Mouse (Mus musculus): ENCODE measurements around the gene Chrna9. TPM values are rescaled to one million over a fixed set of nuclear protein-coding genes. Genes with fewer than 3 reads are reported as not detected.
A peak's percentile ranks its signal among the peaks of the same experiment; 100 is the strongest.

Gene Chrna9
- polyA plus RNA-seq, 1 experiment from 2014 or later = not detected

DNA sequence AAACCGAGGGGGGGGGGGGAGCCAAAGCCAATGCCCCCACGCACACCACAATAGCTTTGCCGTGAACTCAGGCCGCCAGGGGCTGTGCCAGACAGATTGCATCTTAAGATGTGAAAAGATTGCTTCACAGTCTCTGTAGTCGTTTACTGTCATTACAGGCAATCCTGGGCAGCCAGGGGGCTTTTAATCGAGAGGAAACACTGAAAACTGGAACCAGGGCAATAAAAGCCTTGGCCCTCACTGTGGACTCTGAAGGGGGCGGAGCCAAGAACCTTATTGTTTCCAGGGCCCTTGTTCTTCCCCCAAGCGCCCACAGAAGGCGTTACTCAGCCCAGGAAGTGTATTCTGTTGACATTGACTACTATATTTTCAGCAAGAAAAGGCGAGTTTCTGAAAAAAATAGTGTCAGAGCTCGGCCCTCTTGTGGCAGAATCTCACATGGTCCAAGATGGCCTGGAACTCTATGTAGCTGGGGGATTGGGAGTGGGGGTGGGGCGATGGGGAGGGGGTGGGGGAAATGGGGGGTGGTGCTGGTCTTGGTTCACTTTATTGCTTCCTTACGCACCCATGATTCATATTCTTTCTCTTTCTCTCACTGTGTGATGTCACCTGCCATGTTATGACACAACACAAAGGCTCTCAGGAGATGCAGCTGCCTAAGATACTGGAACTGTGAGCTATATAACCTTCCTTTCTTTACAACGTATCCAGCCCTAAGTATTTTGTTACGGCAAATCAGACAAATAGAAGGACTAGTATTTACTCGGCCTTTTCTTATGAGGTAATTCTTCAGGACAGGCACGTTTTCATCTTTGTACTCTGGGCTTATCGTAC, 16.2 kb downstream of the Chrna9 start:
- peak overlapping the region; percentile 53 for H3K4me2 ChIP-seq
- H3K9ac ChIP-seq = peak overlapping the region; percentile 50; the same call in 1 of the 2 replicates
- no peaks in the 10 kb centered on the region for H3K27me3 ChIP-seq
- H3K4me3 ChIP-seq = peak overlapping the region; percentile 9; the same call in 1 of the 2 replicates
- peak overlapping the region; percentile 95 for H3K27ac ChIP-seq
- H3K9me3 ChIP-seq (replicated peaks) = no peaks in the 10 kb centered on the region
- peak; percentile 74 for ATAC-seq
- peaks cover 23% of the 10 kb centered on the region for H3K4me1 ChIP-seq
- no peaks in the 10 kb centered on the region for H3K36me3 ChIP-seq (ENCODE audit: poor library complexity, severe bottlenecking)
- WGBS = 36% methylated on average over 18 of the region's 18 CpGs

- peak overlapping the region; percentile 95 for H3K27ac ChIP-seq
- 69% methylated on average over 4 of the region's 4 CpGs for WGBS
- no peaks in the 10 kb centered on the region for H3K27me3 ChIP-seq
- no peaks in the 10 kb centered on the region for H3K9me3 ChIP-seq (replicated peaks)
- ATAC-seq = no peak
- H3K4me2 ChIP-seq = no peak overlapping the region
- H3K4me1 ChIP-seq = peaks cover 24% of the 10 kb centered on the region
- no peak overlapping the region for H3K9ac ChIP-seq
- no peak overlapping the region for H3K4me3 ChIP-seq
- H3K36me3 ChIP-seq (ENCODE audit: poor library complexity, severe bottlenecking) = no peaks in the 10 kb centered on the region
Observed at GRCm38 (mm10) chr5:65951513-65951909, 16.8 kb downstream of the Chrna9 start.

GRCm38 (mm10) chr5:65954130-65955080, 19.7 kb downstream of the Chrna9 start:
- WGBS = 93% methylated on average over 16 of the region's 16 CpGs
- peak overlapping the region; percentile 63; the same call in 1 of the 2 replicates for H3K27ac ChIP-seq
- peaks cover 24% of the 10 kb centered on the region for H3K4me1 ChIP-seq
- H3K9me3 ChIP-seq (replicated peaks) = no peaks in the 10 kb centered on the region
- H3K27me3 ChIP-seq = no peaks in the 10 kb centered on the region
- no peak overlapping the region for H3K4me3 ChIP-seq
- H3K9ac ChIP-seq = no peak overlapping the region
- H3K36me3 ChIP-seq (ENCODE audit: poor library complexity, severe bottlenecking) = no peaks in the 10 kb centered on the region
- ATAC-seq = no peak
- no peak overlapping the region for H3K4me2 ChIP-seq

GRCm38 (mm10) chr5:65955343-65956143, 20.8 kb downstream of the Chrna9 start:
- peak overlapping the region; percentile 63 for H3K27ac ChIP-seq
- peaks cover 16% of the 10 kb centered on the region for H3K4me1 ChIP-seq
- H3K4me3 ChIP-seq = peak overlapping the region; percentile 29
- H3K27me3 ChIP-seq = no peaks in the 10 kb centered on the region
- ATAC-seq = peak; percentile 48
- H3K36me3 ChIP-seq (ENCODE audit: poor library complexity, severe bottlenecking) = no peaks in the 10 kb centered on the region
- H3K4me2 ChIP-seq = peak overlapping the region; percentile 51
- H3K9me3 ChIP-seq (replicated peaks) = no peaks in the 10 kb centered on the region
- WGBS = 39% methylated on average over 23 of the region's 23 CpGs
- H3K9ac ChIP-seq = no peak overlapping the region

DNA sequence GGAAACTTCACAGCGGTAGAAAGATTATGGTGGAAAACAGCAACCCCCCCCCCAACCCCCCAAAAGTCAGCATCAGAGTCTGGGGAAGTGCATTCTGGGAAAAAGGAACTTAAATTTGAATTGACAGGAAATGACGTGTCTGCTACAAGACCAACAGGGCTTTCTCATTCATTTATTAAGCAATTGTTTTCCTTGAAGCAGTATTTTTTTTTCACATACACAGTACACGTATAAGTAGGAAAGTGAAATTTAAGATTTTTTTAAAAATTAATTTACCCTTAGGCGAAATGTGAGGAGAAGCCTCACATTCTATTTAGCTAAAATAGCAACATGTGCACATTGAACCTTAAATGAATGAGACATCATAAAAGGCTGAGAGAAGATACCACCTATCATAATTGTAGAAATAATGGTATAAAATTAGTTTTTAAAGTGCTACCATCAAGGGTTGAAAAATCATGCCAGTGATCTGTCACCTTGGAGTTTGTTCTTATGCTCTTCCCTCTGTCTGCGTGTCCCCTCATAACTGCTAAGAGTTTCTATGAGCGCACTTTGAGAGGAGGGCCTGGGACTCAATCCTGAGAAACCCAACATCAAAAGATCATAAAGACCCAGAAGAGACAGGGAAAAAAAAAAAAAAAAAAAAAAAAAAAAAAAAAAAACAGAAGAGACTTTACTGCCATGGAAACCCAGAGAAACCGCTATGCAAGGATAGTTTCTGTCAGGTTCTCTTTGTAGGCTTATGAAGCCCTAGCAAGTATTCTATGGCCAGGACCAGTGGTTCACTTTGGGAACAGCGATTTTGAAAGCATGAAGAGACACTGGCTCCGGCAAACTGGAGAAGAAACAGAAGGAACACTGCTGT, 21.7 kb downstream of the Chrna9 start:
- H3K4me3 ChIP-seq = peak overlapping the region; percentile 29
- peak overlapping the region; percentile 51 for H3K4me2 ChIP-seq
- WGBS = 78% methylated on average over 9 of the region's 9 CpGs
- H3K4me1 ChIP-seq = peaks cover 12% of the 10 kb centered on the region
- H3K27me3 ChIP-seq = no peaks in the 10 kb centered on the region
- H3K27ac ChIP-seq = no peak overlapping the region
- ATAC-seq = no peak
- H3K9ac ChIP-seq = no peak overlapping the region
- H3K36me3 ChIP-seq (ENCODE audit: poor library complexity, severe bottlenecking) = no peaks in the 10 kb centered on the region
- no peaks in the 10 kb centered on the region for H3K9me3 ChIP-seq (replicated peaks)

DNA sequence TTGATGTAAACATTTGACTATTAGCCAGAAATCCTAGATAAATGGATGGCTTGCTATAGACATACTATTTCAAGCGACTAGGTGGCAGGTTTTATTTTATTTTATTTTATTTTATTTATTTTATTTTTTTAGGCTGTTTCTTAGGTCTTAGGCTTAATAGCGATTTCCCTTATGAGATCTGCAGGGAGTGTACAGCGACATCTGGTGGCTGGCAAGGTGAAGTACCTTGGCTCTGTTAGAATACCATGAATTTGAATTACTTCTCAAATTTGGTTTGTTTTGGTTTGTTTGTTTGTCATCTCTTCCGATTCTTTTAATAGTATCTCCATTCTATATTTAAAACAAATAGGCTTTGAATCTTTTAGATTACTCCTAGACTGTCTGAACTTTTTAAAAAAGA, 23.9 kb downstream of the Chrna9 start:
- H3K9ac ChIP-seq = no peak overlapping the region
- ATAC-seq = peak; percentile 33; the same call in 1 of the 2 replicates
- no peaks in the 10 kb centered on the region for H3K27me3 ChIP-seq
- H3K4me2 ChIP-seq = no peak overlapping the region
- H3K9me3 ChIP-seq (replicated peaks) = no peaks in the 10 kb centered on the region
- peaks cover 12% of the 10 kb centered on the region for H3K4me1 ChIP-seq
- no peak overlapping the region for H3K4me3 ChIP-seq
- WGBS = 8% methylated on average over 4 of the region's 4 CpGs
- H3K27ac ChIP-seq = no peak overlapping the region
- no peaks in the 10 kb centered on the region for H3K36me3 ChIP-seq (ENCODE audit: poor library complexity, severe bottlenecking)

DNA sequence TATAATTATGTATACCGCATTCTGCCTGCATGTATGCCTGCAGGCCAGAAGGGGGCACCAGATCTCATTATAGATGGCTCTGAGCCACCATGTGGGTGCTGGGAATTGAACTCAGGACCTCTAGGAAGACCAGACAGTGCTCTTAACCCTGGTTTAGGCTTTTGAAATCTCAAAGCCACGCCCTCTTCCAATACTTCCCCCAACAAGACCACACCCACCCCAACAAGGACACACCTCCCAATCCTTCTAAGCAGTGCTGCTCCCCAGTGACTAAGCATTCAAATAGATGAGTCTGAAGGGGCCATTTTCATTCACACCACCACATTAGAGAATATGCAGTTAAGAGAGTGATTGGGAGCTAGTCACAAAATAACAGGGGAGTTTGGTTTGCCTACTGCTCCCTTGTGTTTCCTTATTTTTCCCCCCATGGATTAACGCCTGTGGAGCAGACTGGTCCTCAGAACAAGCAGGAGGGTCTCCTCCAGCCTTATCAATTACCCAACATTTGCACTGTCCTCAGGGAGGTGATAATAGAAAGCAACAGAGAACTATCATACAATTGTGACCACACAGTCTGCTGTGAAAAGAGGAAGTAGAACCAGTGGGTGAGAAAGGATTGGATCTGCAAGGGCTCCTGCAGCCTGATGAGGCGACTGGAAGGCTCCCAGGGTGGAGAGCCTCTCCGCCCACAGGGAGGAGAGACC, 25.3 kb downstream of the Chrna9 start:
- no peaks in the 10 kb centered on the region for H3K27me3 ChIP-seq
- H3K27ac ChIP-seq = no peak overlapping the region
- WGBS = 84% methylated on average over 5 of the region's 5 CpGs
- no peak overlapping the region for H3K4me3 ChIP-seq
- no peaks in the 10 kb centered on the region for H3K36me3 ChIP-seq (ENCODE audit: poor library complexity, severe bottlenecking)
- no peak for ATAC-seq
- H3K9me3 ChIP-seq (replicated peaks) = no peaks in the 10 kb centered on the region
- H3K4me2 ChIP-seq = no peak overlapping the region
- peaks cover 10% of the 10 kb centered on the region for H3K4me1 ChIP-seq
- H3K9ac ChIP-seq = no peak overlapping the region

DNA sequence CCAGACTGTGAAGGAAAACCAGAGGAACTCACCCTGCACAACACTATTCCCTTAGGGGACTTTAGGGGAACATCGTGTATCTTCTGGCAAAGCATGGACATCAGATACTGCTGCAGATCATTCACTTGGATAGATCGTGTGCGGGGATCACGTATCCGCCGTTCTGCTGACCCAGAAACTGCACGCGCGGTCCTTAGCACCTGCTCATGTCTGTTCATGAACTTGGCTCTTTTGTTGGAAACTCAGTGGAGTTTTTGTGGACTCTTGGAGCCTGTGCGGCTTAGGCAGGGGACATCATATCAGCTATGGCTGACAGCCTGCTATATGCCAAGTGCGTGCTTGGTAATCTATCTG, 25.9 kb downstream of the Chrna9 start:
- no peaks in the 10 kb centered on the region for H3K36me3 ChIP-seq (ENCODE audit: poor library complexity, severe bottlenecking)
- H3K27me3 ChIP-seq = no peaks in the 10 kb centered on the region
- no peak overlapping the region for H3K9ac ChIP-seq
- H3K27ac ChIP-seq = no peak overlapping the region
- no peak overlapping the region for H3K4me2 ChIP-seq
- H3K4me3 ChIP-seq = no peak overlapping the region
- 97% methylated on average over 11 of the region's 11 CpGs for WGBS
- ATAC-seq = no peak
- H3K9me3 ChIP-seq (replicated peaks) = no peaks in the 10 kb centered on the region
- H3K4me1 ChIP-seq = peaks cover 4% of the 10 kb centered on the region; the same call in 1 of the 2 replicates

GRCm38 (mm10) chr5:65963291-65963690, 28.6 kb downstream of the Chrna9 start:
- Histone ChIP-seq H3K9me3 (replicated peaks) (no peaks in the 10 kb centered on the region), H3K9ac (no peak overlapping the region), H3K36me3 (ENCODE audit: poor library complexity, severe bottlenecking) (no peaks in the 10 kb centered on the region), H3K27ac (no peak overlapping the region), H3K27me3 (no peaks in the 10 kb centered on the region), H3K4me3 (no peak overlapping the region), H3K4me2 (no peak overlapping the region), H3K4me1 (no peaks in the 10 kb centered on the region)
- 92% methylated on average over 5 of the region's 5 CpGs for WGBS
- ATAC-seq = no peak

DNA sequence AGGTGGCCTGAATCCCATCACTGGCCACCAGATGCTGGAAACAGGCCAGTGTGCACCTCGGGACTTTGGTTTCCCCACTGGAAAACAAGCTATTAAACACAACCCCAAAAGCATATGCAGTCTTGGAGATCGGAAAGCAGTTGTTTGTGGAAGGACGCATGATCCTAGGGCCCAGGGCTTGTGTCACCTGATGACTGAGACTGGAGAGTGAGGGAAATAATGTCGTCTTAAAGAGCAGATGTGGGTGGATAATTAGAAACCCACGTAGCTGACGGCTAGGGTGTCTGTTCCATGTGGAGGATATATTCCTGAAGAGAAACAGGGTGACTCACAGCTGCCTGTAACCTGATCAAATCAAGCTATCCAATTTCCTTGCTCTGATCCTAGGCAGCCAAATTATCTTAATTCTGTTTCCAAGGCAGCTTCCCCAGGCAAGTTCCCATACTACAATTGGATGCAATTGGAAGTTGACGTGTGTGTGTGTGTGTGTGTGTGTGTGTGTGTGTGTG, 31.1 kb downstream of the Chrna9 start:
- H3K9ac ChIP-seq = no peak overlapping the region
- no peak overlapping the region for H3K4me3 ChIP-seq
- ATAC-seq = no peak
- no peaks in the 10 kb centered on the region for H3K4me1 ChIP-seq
- H3K4me2 ChIP-seq = no peak overlapping the region
- H3K27me3 ChIP-seq = no peaks in the 10 kb centered on the region
- H3K9me3 ChIP-seq (replicated peaks) = no peaks in the 10 kb centered on the region
- no peak overlapping the region for H3K27ac ChIP-seq
- no peaks in the 10 kb centered on the region for H3K36me3 ChIP-seq (ENCODE audit: poor library complexity, severe bottlenecking)
- WGBS = 78% methylated on average over 7 of the region's 7 CpGs

Data from forebrain, embryonic 13.5 days (tissue).